Mouse (Mus musculus): ENCODE data around the gene Shc4. TPM values are rescaled to one million over a fixed set of nuclear protein-coding genes. Genes with fewer than 3 reads are reported as not detected.

Shc4 gene
- total RNA-seq, 1 experiment from 2014 or later: 0.96 TPM

DNA sequence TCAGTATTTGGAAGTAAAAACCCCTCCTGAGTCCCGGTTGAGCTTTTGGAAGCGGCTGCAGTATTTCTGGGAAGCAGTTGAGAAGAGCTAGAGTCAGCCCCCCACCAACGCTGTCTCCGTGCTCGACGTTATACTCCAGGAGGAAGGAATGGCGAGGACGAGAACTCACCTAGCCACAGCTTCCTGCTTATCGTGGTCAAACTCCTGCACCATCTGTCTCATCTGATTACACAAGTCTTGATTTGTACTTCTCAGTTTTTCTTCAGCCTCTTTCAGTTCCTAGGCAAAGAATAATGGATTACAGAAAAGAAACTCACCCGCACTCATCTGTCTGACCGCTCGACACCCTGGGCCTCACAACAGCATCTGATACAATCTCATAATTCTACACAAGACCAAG, 134.7 kb downstream of the Shc4 start:
- peak; percentile 86 for ATAC-seq (replicated peaks; ENCODE audit: low read depth, poor library complexity, severe bottlenecking)

DNA sequence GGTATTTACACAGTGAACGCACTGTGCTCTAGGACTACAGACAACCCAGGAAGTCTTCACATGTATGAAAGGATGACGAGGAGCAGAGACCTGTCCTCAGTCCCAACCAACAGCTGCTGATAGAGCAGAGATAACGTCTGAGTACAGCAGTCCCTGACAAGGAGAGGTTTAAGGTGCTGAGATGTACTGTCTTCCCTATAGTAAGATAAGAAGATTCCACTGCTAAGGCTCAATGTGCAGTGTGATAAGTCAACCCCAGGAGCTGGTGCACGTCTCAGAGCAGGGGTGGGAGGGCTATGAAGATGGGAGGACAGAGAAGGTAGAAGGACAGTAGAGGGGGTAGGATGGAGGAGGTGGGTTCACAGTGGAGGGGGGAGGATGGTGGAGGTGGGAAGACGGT, 142.9 kb downstream of the Shc4 start:
- ATAC-seq (replicated peaks; ENCODE audit: low read depth, poor library complexity, severe bottlenecking): no peak

DNA sequence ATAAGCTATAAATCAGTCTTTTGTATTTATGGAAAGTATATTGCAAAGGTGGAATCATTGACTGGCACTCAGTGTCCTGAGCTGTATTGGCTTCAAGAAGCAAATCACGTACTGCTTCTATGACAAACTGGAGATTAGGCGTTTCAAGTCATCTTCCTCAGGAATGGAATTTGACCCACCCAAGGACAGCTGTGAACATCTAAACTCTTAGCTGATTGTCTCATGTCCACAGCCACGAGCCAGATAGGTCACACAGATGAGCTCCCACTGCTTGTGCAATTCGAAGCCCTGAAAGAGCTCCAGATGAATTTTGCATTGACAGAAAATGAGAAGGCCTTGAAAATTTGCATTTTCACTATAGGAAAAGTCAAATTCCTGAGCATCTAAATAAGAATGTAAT, 146.3 kb downstream of the Shc4 start:
- ATAC-seq (replicated peaks; ENCODE audit: low read depth, poor library complexity, severe bottlenecking): no peak

Other genes with a start within 250 kb of the Shc4 start
- not detected in 2 replicates for gene Gm9913, start 219.1 kb downstream of the Shc4 start, total RNA-seq (2017)
- 0.15 and 0.59 TPM in 2 replicates for gene Fbn1, start 216.2 kb downstream of the Shc4 start, total RNA-seq (2017)
- 18.2 and 18.5 TPM in 2 replicates for gene Cep152, start 99.0 kb downstream of the Shc4 start, total RNA-seq (2017)
- gene Eid1, start 51.1 kb downstream of the Shc4 start, total RNA-seq (2017): 124 and 149 TPM in 2 replicates
- 15.7 and 19.7 TPM in 2 replicates for gene Secisbp2l, start 58.7 kb upstream of the Shc4 start, total RNA-seq (2017)
- gene Galk2, start 135.0 kb upstream of the Shc4 start, total RNA-seq (2017): 27.2 and 27.4 TPM in 2 replicates
- 204 and 241 TPM in 2 replicates for gene Cops2, start 135.0 kb upstream of the Shc4 start, total RNA-seq (2017)

Measured in common myeloid progenitor, adult 5-6 weeks (primary cell).